Mouse (Mus musculus): ENCODE measurements around the gene Tmem219.
"Not testable (repeated sequence)": the region's sequence is repeated elsewhere in the genome, so short reads cannot be mapped to it uniquely, and the experiment has no call there.

Tmem219 gene

GRCm38 (mm10) chr7:126921563-126921962 is 1.2 kb downstream of the Tmem219 start:
- no peak for DNase-seq

- DNase-seq: no peak
Observed at GRCm38 (mm10) chr7:126919973-126920372, 2.7 kb downstream of the Tmem219 start.

GRCm38 (mm10) chr7:126918356-126918755 is 4.4 kb downstream of the Tmem219 start:
- DNase-seq: not testable (repeated sequence)

- no peak for DNase-seq
Observed at GRCm38 (mm10) chr7:126914844-126915243, 7.9 kb downstream of the Tmem219 start.

GRCm38 (mm10) chr7:126905590-126905989 is 17.1 kb downstream of the Tmem219 start:
- no peak for DNase-seq

GRCm38 (mm10) chr7:126899781-126900180 is 22.9 kb downstream of the Tmem219 start:
- DNase-seq: not testable (repeated sequence)

- peak; percentile 94 for DNase-seq
Observed at GRCm38 (mm10) chr7:126898102-126898990, 24.4 kb downstream of the Tmem219 start.

- DNase-seq: peak; percentile 27
Observed at GRCm38 (mm10) chr7:126897390-126898101, 25.2 kb downstream of the Tmem219 start.

- DNase-seq: no peak
Observed at GRCm38 (mm10) chr7:126896912-126897311, 25.8 kb downstream of the Tmem219 start.

- peak; percentile 40 for DNase-seq
Observed at GRCm38 (mm10) chr7:126888852-126889251, 33.9 kb downstream of the Tmem219 start.

- no peak for DNase-seq
Observed at GRCm38 (mm10) chr7:126887281-126887680, 35.4 kb downstream of the Tmem219 start.

- peak; percentile 95 for DNase-seq
Observed at GRCm38 (mm10) chr7:126884286-126885164, 38.2 kb downstream of the Tmem219 start, which contains the start of gene Taok2. Gene Taok2, minus strand, starts transcription at chr7:126884703.

- peak; percentile 54 for DNase-seq
Observed at GRCm38 (mm10) chr7:126883731-126884181, 39.0 kb downstream of the Tmem219 start.

GRCm38 (mm10) chr7:126881040-126881439 is 41.7 kb downstream of the Tmem219 start:
- DNase-seq: no peak

GRCm38 (mm10) chr7:126877239-126877638 is 45.5 kb downstream of the Tmem219 start:
- no peak for DNase-seq

GRCm38 (mm10) chr7:126870520-126870891 is 52.2 kb downstream of the Tmem219 start:
- DNase-seq: no peak

- no peak for DNase-seq
Observed at GRCm38 (mm10) chr7:126869780-126870519, 52.8 kb downstream of the Tmem219 start.

- DNase-seq: no peak
Observed at GRCm38 (mm10) chr7:126868003-126868402, 54.7 kb downstream of the Tmem219 start.

- no peak for DNase-seq
Observed at GRCm38 (mm10) chr7:126867534-126867933, 55.2 kb downstream of the Tmem219 start.

- no peak for DNase-seq
Observed at GRCm38 (mm10) chr7:126863791-126864190, 58.9 kb downstream of the Tmem219 start.

- DNase-seq: peak; percentile 92
Observed at GRCm38 (mm10) chr7:126862147-126862784, 60.5 kb downstream of the Tmem219 start, which contains the start of gene Ino80e. Gene Ino80e, minus strand, starts transcription at chr7:126862377.

Measured in thymus, postnatal 25 days (tissue).